Mouse (Mus musculus) frontal cortex, postnatal 10 days (tissue): ENCODE data around the gene Ahr.

Experiments
- DNase-seq, 2 experiments: peaks; one replicate each; pipeline ENCODE4 v3.0.0; 2022; ENCODE audit warnings: low spot score in 2 of 2, mixed read lengths in 1 of 2

Ahr gene

GRCm38 (mm10) chr12:35534754-35535236 lies at the start of gene Ahr:
Gene Ahr (minus strand): TSS chr12:35535038.
- DNase-seq: peak; percentile 71 to 80

GRCm38 (mm10) chr12:35578826-35579225 lies 44.0 kb upstream of the Ahr start:
- no peak for DNase-seq

GRCm38 (mm10) chr12:35576107-35576506 lies 41.3 kb upstream of the Ahr start:
- no peak for DNase-seq

GRCm38 (mm10) chr12:35573713-35574112 lies 38.9 kb upstream of the Ahr start:
- DNase-seq: no peak

- DNase-seq: no peak
Observed at GRCm38 (mm10) chr12:35562826-35563225, 28.0 kb upstream of the Ahr start.

- no peak for DNase-seq
Observed at GRCm38 (mm10) chr12:35558868-35559267, 24.0 kb upstream of the Ahr start.

- no peak for DNase-seq
Observed at GRCm38 (mm10) chr12:35555925-35556324, 21.1 kb upstream of the Ahr start.

GRCm38 (mm10) chr12:35554309-35554708 lies 19.5 kb upstream of the Ahr start:
- DNase-seq: no peak

- no peak for DNase-seq
Observed at GRCm38 (mm10) chr12:35553174-35553573, 18.3 kb upstream of the Ahr start.

GRCm38 (mm10) chr12:35550299-35550698 lies 15.5 kb upstream of the Ahr start:
- DNase-seq: no peak

GRCm38 (mm10) chr12:35542836-35543235 lies 8.0 kb upstream of the Ahr start:
- DNase-seq: no peak

GRCm38 (mm10) chr12:35538843-35539242 lies 4.0 kb upstream of the Ahr start:
- DNase-seq: no peak

GRCm38 (mm10) chr12:35534114-35534753 lies 604 bp downstream of the Ahr start:
- peak; percentile 17 to 25 for DNase-seq

- DNase-seq: no peak
Observed at GRCm38 (mm10) chr12:35533748-35534113, 1.1 kb downstream of the Ahr start.

GRCm38 (mm10) chr12:35533133-35533532 lies 1.7 kb downstream of the Ahr start:
- DNase-seq: no peak

- DNase-seq: peak; percentile 16 to 55
Observed at GRCm38 (mm10) chr12:35532151-35532550, 2.7 kb downstream of the Ahr start.

GRCm38 (mm10) chr12:35530587-35530986 lies 4.3 kb downstream of the Ahr start:
- DNase-seq: no peak

GRCm38 (mm10) chr12:35527429-35527828 lies 7.4 kb downstream of the Ahr start:
- DNase-seq: no peak

- DNase-seq: no peak
Observed at GRCm38 (mm10) chr12:35522585-35523103, 12.2 kb downstream of the Ahr start.

- DNase-seq: no peak
Observed at GRCm38 (mm10) chr12:35515621-35516020, 19.2 kb downstream of the Ahr start.

- no peak for DNase-seq
Observed at GRCm38 (mm10) chr12:35514671-35515070, 20.2 kb downstream of the Ahr start.

- DNase-seq: no peak
Observed at GRCm38 (mm10) chr12:35510711-35511110, 24.1 kb downstream of the Ahr start.

- no peak for DNase-seq
Observed at GRCm38 (mm10) chr12:35506383-35506782, 28.5 kb downstream of the Ahr start.

GRCm38 (mm10) chr12:35504081-35504480 lies 30.8 kb downstream of the Ahr start:
- no peak for DNase-seq
